Mouse (Mus musculus): ENCODE data around the gene Btrc. TPM values are rescaled to one million over a fixed set of nuclear protein-coding genes. Genes with fewer than 3 reads are reported as not detected.

Gene Btrc
- polyA plus RNA-seq, 1 experiment from 2014 or later: 46.1 TPM

DNA sequence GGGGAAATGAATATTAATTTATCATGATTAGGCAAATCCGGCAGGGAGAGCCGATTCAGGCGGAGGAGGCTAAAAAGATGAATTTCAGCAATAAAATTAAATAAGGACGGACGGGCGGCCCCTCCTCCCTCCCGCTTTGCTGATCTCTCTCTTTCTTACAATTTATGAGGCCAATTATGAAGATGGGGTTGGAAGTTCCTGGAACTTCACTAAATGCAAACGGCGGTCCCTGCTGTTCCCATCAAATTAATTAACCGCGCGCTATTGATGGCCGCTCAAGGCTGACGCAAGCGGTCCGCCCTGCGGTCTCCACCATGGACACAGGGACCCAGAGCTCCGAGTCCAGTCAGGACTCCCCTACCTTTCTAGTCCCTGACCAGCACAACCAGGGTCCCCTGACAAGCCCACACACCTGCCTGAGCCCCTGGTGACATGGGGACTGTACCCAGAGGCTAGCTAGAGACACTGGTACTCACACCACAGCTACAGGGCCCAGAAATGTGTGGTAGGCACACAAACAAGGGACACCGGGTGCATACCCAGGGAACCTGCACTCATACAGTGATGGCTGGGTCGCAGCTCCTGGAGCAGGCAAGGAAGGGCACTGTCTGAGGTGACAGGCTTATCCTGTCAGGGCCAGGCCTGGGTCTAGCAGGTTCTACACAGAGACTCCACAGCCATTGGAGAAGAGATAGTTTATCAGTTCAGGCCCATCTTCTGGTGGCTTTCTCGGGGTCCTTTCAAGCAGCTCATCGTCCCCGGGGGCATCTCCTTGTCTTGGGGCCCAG is 185.8 kb downstream of the Btrc start:
- peak; percentile 43 for ATAC-seq (ENCODE audit: insufficient read depth)
- Histone ChIP-seq H3K4me3 (replicated peaks) (no peak overlapping the region), H3K36me3 (replicated peaks) (peaks cover 14% of the 10 kb centered on the region; the same call in 1 of the 2 replicates), H3K4me1 (replicated peaks) (peaks cover 52% of the 10 kb centered on the region), H3K4me2 (no peak overlapping the region), H3K27me3 (peaks cover 17% of the 10 kb centered on the region), H3K9me3 (replicated peaks) (no peaks in the 10 kb centered on the region), H3K9ac (no peak overlapping the region), H3K27ac (replicated peaks) (peak overlapping the region; percentile 41; the same call in 1 of the 2 replicates)
- WGBS (ENCODE audit: insufficient replicate concordance): 76% methylated on average over 23 of the region's 23 CpGs

DNA sequence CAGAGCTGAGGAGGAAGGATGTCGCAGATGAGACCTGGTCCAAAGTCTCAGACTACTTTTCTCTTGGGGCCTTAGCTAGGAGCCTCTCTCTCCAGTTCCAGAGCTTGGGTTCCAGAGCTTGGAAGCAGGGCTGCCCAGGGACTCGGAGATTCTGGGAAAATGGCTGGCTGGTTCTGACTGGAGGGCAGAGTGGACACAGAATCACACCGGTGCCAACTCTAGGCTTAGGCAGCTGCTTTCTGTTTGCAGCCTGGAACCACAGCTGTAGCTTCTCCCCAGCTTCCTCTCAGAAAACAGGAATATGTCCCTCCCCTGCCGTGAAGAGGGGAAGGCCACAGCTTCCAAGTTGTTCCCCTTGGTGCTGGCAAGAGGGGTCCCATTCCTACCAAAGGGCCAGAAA is 186.4 kb downstream of the Btrc start:
- Histone ChIP-seq H3K9me3 (replicated peaks) (no peaks in the 10 kb centered on the region), H3K36me3 (replicated peaks) (peaks cover 20% of the 10 kb centered on the region; the same call in 1 of the 2 replicates), H3K4me3 (replicated peaks) (no peak overlapping the region), H3K4me1 (replicated peaks) (peaks cover 45% of the 10 kb centered on the region), H3K4me2 (no peak overlapping the region), H3K9ac (no peak overlapping the region), H3K27me3 (peaks cover 13% of the 10 kb centered on the region), H3K27ac (replicated peaks) (peak overlapping the region; percentile 41; the same call in 1 of the 2 replicates)
- 41% methylated on average over 4 of the region's 4 CpGs for WGBS (ENCODE audit: insufficient replicate concordance)
- no peak for ATAC-seq (ENCODE audit: insufficient read depth)

DNA sequence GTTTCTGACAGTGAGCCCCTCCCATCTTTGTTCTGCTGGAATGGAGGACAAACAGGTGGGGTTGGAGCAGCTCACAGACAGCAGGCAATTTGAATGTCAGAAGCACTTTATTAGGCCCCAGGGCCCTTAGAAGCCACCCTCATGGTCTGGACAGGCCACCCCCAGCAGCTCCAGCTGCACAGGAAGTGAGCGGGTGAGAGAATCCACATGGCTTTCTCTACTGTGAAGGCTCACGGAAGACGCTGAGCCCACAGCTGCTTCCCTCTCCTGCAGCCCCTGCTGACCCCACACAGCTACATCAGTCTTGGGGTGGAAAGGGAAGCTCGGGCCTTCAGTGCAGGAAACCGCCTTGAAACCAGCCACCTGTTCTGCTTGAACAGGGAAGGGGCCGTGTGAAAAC is 188.7 kb downstream of the Btrc start:
- 42% methylated on average over 6 of the region's 6 CpGs for whole genome bisulfite sequencing (ENCODE audit: insufficient replicate concordance)
- Histone ChIP-seq H3K36me3 (replicated peaks) (peaks cover 21% of the 10 kb centered on the region; the same call in 1 of the 2 replicates), H3K4me2 (no peak overlapping the region), H3K27ac (replicated peaks) (no peak overlapping the region), H3K9me3 (replicated peaks) (no peaks in the 10 kb centered on the region), H3K9ac (no peak overlapping the region), H3K27me3 (no peaks in the 10 kb centered on the region), H3K4me3 (replicated peaks) (no peak overlapping the region), H3K4me1 (replicated peaks) (peaks cover 43% of the 10 kb centered on the region)
- no peak for ATAC-seq (ENCODE audit: insufficient read depth)

DNA sequence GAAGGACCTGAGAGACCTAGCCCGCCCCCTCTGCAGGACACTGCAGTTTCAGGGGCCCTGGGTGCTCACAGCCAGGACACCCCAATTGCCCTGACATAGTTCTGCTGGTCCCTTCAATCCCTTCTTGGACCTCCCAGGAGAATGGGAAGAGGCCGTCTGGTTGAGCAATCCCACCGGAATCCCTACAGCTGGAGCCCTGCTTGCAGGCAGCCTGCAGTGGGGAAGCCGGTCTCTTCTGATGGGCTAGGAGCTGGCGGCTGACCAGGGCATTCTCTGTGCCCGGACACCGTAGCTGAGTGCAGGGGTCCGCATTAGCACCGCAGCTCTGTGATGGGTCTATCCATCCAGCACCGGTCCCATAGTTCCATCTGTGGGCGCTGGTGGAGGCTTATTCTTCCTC is 190.6 kb downstream of the Btrc start:
- Histone ChIP-seq H3K9me3 (replicated peaks) (no peaks in the 10 kb centered on the region), H3K27ac (replicated peaks) (no peak overlapping the region), H3K4me1 (replicated peaks) (peaks cover 30% of the 10 kb centered on the region), H3K4me3 (replicated peaks) (no peak overlapping the region), H3K27me3 (no peaks in the 10 kb centered on the region), H3K36me3 (replicated peaks) (peaks cover 21% of the 10 kb centered on the region), H3K9ac (no peak overlapping the region), H3K4me2 (no peak overlapping the region)
- no peak for ATAC-seq (ENCODE audit: insufficient read depth)
- 87% methylated on average over 11 of the region's 11 CpGs for WGBS (ENCODE audit: insufficient replicate concordance)

DNA sequence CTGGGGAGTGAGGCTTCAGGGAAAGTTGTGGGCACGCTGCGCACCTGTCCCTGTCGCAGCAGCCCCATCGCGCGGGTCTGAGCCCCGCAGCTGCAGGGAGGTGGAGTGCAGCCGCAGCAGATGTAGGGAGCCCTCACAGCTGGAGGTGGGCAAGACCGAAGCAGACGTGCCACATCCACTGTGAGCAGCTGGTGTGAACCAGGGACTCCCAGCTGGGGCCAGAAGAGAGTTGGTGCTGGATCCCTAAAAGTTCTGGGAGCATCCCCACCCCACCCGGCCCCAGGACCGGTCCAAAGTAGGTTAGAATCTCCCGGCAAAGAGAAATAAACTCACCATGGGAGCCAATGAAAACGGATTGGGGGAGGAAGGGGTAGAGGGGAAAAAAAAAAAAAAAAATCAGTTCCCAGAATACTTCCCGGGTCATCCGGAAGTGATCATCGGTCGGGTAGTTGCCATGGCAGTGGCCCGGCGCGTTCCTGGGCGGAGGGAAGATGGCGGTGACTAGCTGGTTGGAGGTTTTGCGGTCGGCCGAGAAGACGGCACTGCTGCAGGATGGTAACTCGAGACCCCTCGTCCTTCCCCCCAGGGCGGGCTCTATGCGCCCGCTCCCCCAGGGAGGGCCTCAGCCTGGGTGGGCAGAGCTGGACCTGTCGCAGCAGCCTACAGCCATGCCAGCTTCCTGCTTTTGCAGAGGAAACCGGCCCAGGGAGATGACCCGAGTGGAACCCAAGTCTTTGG is 196.8 kb downstream of the Btrc start, which contains the start of the genes Poll and Gm17018:
Poll (minus strand) TSS at position 379 of the 738 bp plus-strand sequence.
Gm17018 (plus strand) TSS at position 463 of the 738 bp plus-strand sequence.
- Histone ChIP-seq H3K27ac (replicated peaks) (peak within 1 kb of the TSS; percentile 67), H3K4me2 (peak within 1 kb of the TSS; percentile 91), H3K27me3 (no peaks in the 10 kb centered on the region), H3K4me3 (replicated peaks) (peak within 1 kb of the TSS; percentile 83), H3K4me1 (replicated peaks) (peaks cover 32% of the 10 kb centered on the region), H3K9me3 (replicated peaks) (no peaks in the 10 kb centered on the region), H3K9ac (peak within 1 kb of the TSS; percentile 62), H3K36me3 (replicated peaks) (no peaks in the 10 kb centered on the region; the same call in 1 of the 2 replicates)
- ATAC-seq (ENCODE audit: insufficient read depth): peak; percentile 69
- under 1% methylated on average over 35 of the region's 35 CpGs for WGBS (ENCODE audit: insufficient replicate concordance)

DNA sequence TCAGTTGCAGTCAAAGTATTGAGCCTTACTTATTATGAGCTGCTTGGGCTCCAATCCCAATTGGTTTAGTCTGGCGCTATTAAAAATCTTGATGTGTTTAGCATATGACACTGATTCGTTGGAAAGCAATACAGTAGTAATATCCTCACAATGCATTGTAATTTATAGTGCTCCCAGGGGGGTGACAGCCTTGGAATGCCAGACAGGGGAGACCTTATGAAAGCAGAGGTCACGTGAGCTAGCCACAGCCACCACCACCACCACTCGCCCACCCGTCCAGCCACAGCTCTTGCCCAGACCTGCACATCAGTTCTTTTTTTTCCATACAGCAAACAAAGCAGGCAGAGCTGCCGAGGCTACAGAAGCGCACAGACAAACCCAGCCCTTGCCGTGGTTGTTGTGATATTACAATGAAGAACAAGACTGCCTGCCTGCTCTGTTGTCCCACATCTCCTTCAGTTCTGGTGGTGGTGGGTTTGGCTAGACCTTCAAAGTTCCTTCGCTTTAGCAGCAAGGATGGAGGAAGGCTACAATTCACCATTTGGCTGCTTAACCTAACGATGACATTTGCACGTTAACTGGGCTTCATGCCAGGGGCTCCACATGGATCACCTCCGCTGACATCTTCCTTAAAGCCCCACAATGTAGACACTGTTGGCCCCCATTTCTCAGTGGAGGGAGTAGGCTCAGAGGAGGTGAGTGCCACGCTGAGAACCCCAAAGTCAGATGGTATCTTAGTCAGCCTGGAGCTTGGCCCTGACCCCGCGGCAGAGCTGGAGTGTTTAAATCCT is 202.6 kb downstream of the Btrc start:
- H3K4me3 ChIP-seq (replicated peaks): no peak overlapping the region
- peaks cover 5% of the 10 kb centered on the region; the same call in 1 of the 2 replicates for H3K4me1 ChIP-seq (replicated peaks)
- no peak overlapping the region for H3K4me2 ChIP-seq
- no peaks in the 10 kb centered on the region for H3K36me3 ChIP-seq (replicated peaks)
- ATAC-seq (ENCODE audit: insufficient read depth): no peak
- H3K9ac ChIP-seq: no peak overlapping the region
- no peaks in the 10 kb centered on the region for H3K27me3 ChIP-seq
- H3K9me3 ChIP-seq (replicated peaks): no peaks in the 10 kb centered on the region
- 60% methylated on average over 15 of the region's 15 CpGs for WGBS (ENCODE audit: insufficient replicate concordance)
- H3K27ac ChIP-seq (replicated peaks): no peak overlapping the region

DNA sequence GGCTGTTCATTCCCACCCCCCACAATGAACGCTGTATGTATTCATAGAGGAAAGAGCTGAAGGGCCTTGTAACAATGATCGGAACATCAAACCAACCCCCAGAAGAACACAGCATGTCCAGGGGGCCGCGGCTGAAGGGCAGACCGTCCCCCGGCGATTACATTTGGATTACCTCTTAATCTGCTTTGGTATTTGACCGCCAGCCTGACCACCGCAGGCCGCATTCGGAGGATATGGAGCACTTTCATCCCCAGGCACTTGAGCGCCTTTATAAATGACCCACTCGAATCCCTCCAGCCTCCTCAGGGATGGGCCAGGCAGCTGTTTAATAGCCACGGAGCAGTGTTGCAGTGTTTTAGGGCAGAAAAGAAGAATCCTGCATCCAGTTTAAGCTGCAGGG is 203.8 kb downstream of the Btrc start:
- Histone ChIP-seq H3K9ac (no peak overlapping the region), H3K4me1 (replicated peaks) (peaks cover 6% of the 10 kb centered on the region), H3K9me3 (replicated peaks) (no peaks in the 10 kb centered on the region), H3K4me3 (replicated peaks) (no peak overlapping the region), H3K36me3 (replicated peaks) (0 out of 2 replicates have a peak, but pooled peaks cover 3% of the 10 kb centered on the region), H3K4me2 (no peak overlapping the region), H3K27ac (replicated peaks) (no peak overlapping the region), H3K27me3 (no peaks in the 10 kb centered on the region)
- ATAC-seq (ENCODE audit: insufficient read depth): no peak
- WGBS (ENCODE audit: insufficient replicate concordance): 81% methylated on average over 14 of the region's 14 CpGs

DNA sequence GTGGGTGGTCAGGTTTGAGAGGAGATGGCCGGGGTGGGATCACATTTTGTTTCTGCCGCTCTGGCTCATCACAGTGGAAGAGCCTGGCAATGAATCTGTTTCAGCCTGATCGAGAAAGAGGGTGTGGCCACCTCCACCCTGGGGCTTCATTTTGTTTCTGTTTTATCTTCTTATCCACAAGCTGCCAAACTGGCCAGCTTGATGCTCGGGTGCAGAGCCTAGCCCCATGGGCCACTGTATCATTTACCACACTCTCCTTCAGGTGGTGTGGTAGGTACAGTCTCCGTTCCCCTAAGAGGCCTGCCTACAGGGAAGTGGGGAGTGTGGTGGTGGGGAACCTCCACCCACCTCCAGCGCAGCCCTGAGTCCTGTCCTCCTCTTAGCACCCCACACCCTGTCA is 209.5 kb downstream of the Btrc start:
- H3K9me3 ChIP-seq (replicated peaks): no peaks in the 10 kb centered on the region
- no peak overlapping the region for H3K27ac ChIP-seq (replicated peaks)
- H3K4me2 ChIP-seq: peak overlapping the region; percentile 11
- H3K4me1 ChIP-seq (replicated peaks): peaks cover 49% of the 10 kb centered on the region
- H3K4me3 ChIP-seq (replicated peaks): no peak overlapping the region
- WGBS (ENCODE audit: insufficient replicate concordance): 26% methylated on average over 6 of the region's 6 CpGs
- no peak overlapping the region for H3K9ac ChIP-seq
- H3K27me3 ChIP-seq: no peaks in the 10 kb centered on the region; the same call in 1 of the 2 replicates
- H3K36me3 ChIP-seq (replicated peaks): peaks cover 11% of the 10 kb centered on the region; the same call in 1 of the 2 replicates
- ATAC-seq (ENCODE audit: insufficient read depth): peak; percentile 51

DNA sequence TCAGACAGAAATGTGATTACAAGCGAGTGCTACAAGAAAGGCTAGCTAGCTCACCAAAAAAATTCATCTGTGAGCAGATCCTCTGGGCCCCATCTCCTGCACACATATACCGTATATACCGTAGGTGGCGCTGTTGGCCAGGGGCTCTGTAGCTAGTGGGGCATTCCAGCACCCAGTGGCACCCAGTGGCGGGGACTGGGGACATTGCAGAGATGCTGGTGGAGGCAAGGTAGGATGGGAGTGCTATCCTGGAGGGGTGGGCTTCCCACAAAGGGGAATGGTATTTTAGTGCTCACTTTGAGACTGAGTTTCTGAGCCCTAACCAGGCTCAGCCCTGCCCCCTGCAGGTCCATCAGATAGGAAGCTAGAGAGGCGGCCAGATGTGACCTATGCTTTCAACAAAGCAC is 210.3 kb downstream of the Btrc start:
- Histone ChIP-seq H3K27me3 (no peaks in the 10 kb centered on the region; the same call in 1 of the 2 replicates), H3K4me1 (replicated peaks) (peaks cover 49% of the 10 kb centered on the region), H3K4me2 (no peak overlapping the region), H3K4me3 (replicated peaks) (no peak overlapping the region), H3K9ac (no peak overlapping the region), H3K9me3 (replicated peaks) (no peaks in the 10 kb centered on the region), H3K27ac (replicated peaks) (no peak overlapping the region), H3K36me3 (replicated peaks) (peaks cover 19% of the 10 kb centered on the region)
- ATAC-seq (ENCODE audit: insufficient read depth): 0 out of 2 replicates have a peak, but pooled peaks have one; percentile 33
- WGBS (ENCODE audit: insufficient replicate concordance): 18% methylated on average over 6 of the region's 6 CpGs

DNA sequence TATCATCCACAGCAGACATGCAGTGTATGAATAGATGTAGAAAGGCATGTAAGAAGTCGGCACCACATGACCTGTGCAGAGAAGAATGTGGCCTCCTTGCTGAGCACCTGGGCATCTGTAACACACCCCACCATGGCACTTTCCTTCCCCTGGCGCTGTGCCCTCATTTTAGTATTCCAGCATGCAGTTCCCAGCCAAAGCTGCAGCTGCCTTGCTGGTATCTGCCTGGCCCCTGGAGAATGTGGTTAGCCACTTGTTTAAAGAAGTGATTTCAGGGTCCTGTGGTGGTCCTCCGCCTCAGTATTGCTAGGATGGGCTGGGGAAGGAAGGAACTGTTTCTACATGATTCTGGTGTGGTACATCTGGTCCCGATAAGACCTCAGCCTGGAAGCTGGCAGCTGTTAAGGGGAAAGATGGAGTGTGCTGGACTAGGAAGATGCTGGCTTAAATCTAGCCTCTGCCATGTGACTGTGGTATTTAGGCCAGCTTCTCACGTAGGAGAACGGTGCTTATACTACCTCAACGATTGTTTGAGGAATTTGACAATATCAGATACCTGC is 210.9 kb downstream of the Btrc start:
- Histone ChIP-seq H3K9ac (no peak overlapping the region), H3K27me3 (no peaks in the 10 kb centered on the region; the same call in 1 of the 2 replicates), H3K4me2 (peak overlapping the region; percentile 25; the same call in 1 of the 2 replicates), H3K36me3 (replicated peaks) (peaks cover 25% of the 10 kb centered on the region), H3K4me1 (replicated peaks) (peaks cover 49% of the 10 kb centered on the region), H3K9me3 (replicated peaks) (no peaks in the 10 kb centered on the region), H3K27ac (replicated peaks) (peak overlapping the region; percentile 33; the same call in 1 of the 2 replicates), H3K4me3 (replicated peaks) (no peak overlapping the region)
- WGBS (ENCODE audit: insufficient replicate concordance): 29% methylated on average over 7 of the region's 7 CpGs
- ATAC-seq (ENCODE audit: insufficient read depth): no peak
